Mouse (Mus musculus) spleen, adult 12 weeks (tissue): ENCODE results near the gene Psmc3ip.

Experiments used
- DNase-seq: peaks from one replicate; pipeline ENCODE4 v3.0.0; 2022; ENCODE audit warnings: low spot score

The Psmc3ip gene

DNA sequence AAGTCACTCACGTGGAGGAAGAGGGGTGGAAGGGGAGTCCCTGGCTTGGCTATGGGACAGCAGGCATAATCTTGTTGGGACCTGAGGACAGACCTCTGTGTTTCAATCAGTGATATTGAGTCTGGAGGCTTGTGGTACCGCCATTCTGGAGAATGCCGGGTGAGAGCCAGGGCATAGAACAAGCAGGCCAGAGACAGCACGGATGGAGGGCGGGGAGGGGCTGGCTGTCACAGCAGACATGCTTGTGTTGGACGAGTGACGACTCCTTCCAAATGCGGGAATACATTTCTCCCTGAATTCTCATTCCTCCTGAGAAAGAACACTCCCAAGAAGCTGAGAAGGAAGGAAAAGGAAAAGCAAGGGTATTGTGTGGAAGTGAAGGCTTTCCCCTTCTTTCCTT is 43.6 kb downstream of the Psmc3ip start:
- no peak for DNase-seq

DNA sequence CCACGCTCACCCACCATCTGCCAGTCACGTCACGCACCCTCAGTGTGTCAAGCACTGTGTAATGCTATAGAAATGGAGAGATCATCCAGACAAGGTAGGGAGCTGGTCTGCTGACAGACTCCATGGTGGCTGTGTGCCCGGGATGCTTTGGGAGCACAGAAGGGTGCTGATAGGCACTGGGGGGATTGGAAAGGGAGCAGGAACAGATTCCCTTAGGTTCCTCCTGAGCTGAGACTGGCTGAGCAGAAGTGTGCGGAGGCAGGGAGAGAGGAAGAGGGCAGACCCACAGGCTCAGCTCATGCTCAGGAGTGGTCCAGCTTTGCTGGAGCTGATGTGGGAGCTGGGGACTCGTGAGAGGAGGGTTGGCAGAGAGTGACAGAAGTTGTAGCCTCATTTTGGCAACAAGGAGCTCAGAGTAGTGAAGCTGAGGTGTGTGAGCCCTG is 44.2 kb downstream of the Psmc3ip start:
- no peak for DNase-seq

DNA sequence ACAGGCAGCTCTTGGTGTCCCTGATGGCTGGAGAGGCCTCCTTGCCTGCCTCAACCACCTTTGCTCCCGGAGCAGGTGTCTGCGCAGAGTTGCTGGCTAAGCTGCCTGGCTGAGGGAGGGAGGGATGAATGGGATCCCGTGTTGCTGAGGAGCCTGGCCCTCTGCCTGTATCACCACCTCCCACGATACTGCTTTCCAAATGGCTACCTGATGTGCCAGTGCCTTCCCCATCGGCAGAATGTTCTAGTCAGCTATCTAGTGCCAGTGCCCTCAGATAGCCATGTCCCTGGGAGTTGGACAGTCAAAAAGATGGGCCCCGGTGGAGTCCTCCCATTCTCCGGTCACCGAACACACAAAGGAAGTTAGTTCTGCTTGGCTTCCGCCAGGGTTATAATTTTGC is 44.9 kb downstream of the Psmc3ip start:
- no peak for DNase-seq

GRCm38 (mm10) chr11:101047502-101047901 is 47.7 kb downstream of the Psmc3ip start:
- DNase-seq: no peak

DNA sequence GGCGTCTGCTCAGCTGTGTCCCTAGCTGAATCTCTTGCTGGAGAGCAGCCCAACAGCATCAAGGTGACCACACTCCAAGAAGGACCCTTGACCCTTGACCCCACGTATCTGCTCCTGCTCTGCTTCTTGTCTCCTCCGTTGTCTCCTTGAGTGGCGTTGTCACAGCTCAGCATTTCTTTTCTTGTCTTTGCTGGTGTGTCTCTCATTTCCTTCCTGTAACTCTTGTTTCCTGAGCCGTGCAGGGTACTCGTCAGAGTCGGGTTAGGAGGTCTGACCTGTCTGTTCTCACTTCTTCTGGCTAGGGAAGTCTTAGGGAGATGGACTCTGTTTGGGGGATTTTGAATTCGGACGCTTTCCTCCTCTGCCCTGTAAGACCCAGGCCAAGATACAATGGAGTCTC is 48.8 kb downstream of the Psmc3ip start:
- DNase-seq: no peak

GRCm38 (mm10) chr11:101045826-101046225 is 49.4 kb downstream of the Psmc3ip start:
- DNase-seq: no peak
